ENCODE assay signal across 8 mouse cellular contexts in genomic region chr19:59166879-59167278, GRCm38 (mm10). TPM values are rescaled to one million over a fixed set of nuclear protein-coding genes. Genes with fewer than 3 reads are reported as not detected.
A peak's percentile ranks its signal among the peaks of the same experiment; 100 is the strongest.
DNase-seq lines count a peak whose midpoint lies in the region; ATAC-seq lines count a peak whose summit lies in the region.

No protein-coding gene starts in this region.

- H3K36me3 ChIP-seq in liver, embryonic 11.5 days (ENCODE audit: control insufficient read depth, insufficient read depth, low read length): no peaks in the 10 kb centered on the region
- no peaks in the 10 kb centered on the region for H3K36me3 ChIP-seq in forebrain, embryonic 14.5 days (ENCODE audit: control insufficient read depth, insufficient read depth, low read length)
- H3K36me3 ChIP-seq in liver, embryonic 13.5 days: no peaks in the 10 kb centered on the region
- H3K36me3 ChIP-seq in stomach, embryonic 15.5 days: no peaks in the 10 kb centered on the region

- peak overlapping the region; percentile 41 for H3K4me3 ChIP-seq in liver, embryonic 11.5 days (ENCODE audit: low read depth, low read length)
- H3K4me3 ChIP-seq in forebrain, embryonic 14.5 days (ENCODE audit: low read depth, low read length): peak overlapping the region; percentile 37
- H3K4me3 ChIP-seq in liver, embryonic 13.5 days (replicated peaks): peak overlapping the region; percentile 40; the same call in 1 of the 2 replicates
- H3K4me3 ChIP-seq in stomach, embryonic 15.5 days (replicated peaks): peak overlapping the region; percentile 38

- no peaks in the 10 kb centered on the region for H3K9me3 ChIP-seq in liver, embryonic 11.5 days (ENCODE audit: control insufficient read depth, low read length)
- no peaks in the 10 kb centered on the region for H3K9me3 ChIP-seq in forebrain, embryonic 14.5 days (replicated peaks; ENCODE audit: control insufficient read depth, low read length)
- H3K9me3 ChIP-seq in liver, embryonic 13.5 days (replicated peaks): no peaks in the 10 kb centered on the region
- no peaks in the 10 kb centered on the region for H3K9me3 ChIP-seq in stomach, embryonic 15.5 days

- no peak for ATAC-seq in liver, embryonic 11.5 days (replicated peaks; ENCODE audit: low FRiP score)
- no peak for ATAC-seq in forebrain, embryonic 14.5 days
- ATAC-seq in liver, embryonic 13.5 days (ENCODE audit: low read depth): no peak
- ATAC-seq in stomach, embryonic 15.5 days (ENCODE audit: insufficient read depth, low FRiP score, low read depth): no peak
- no peak for ATAC-seq in erythroid progenitor cell, adult 5-6 weeks (replicated peaks; ENCODE audit: low FRiP score, poor library complexity, severe bottlenecking)

- peak overlapping the region; percentile 65 for H3K4me2 ChIP-seq in liver, embryonic 11.5 days
- H3K4me2 ChIP-seq in forebrain, embryonic 14.5 days (ENCODE audit: low read length): peak overlapping the region; percentile 65
- H3K4me2 ChIP-seq in liver, embryonic 13.5 days: peak overlapping the region; percentile 48
- H3K4me2 ChIP-seq in stomach, embryonic 15.5 days: peak overlapping the region; percentile 78

- H3K9ac ChIP-seq in liver, embryonic 11.5 days (ENCODE audit: low read depth, low read length): no peak overlapping the region
- peak overlapping the region; percentile 83 for H3K9ac ChIP-seq in forebrain, embryonic 14.5 days (ENCODE audit: low read length)
- H3K9ac ChIP-seq in liver, embryonic 13.5 days: no peak overlapping the region
- no peak overlapping the region for H3K9ac ChIP-seq in stomach, embryonic 15.5 days

- DNase-seq in liver, embryonic 11.5 days (ENCODE audit: low spot score): peak; percentile 53
- no peak for DNase-seq in liver
- peak; percentile 46 for DNase-seq in forebrain, embryonic 14.5 days (ENCODE audit: low spot score)
- DNase-seq in liver, embryonic 13.5 days: no peak
- no peak for DNase-seq in layer of hippocampus, postnatal 14 days (ENCODE audit: low spot score in 2 of 2)
- no peak for DNase-seq in urinary bladder, postnatal 36 days (ENCODE audit: low spot score in 2 of 2)

- no peak overlapping the region for H3K27ac ChIP-seq in liver, embryonic 11.5 days (ENCODE audit: low read depth, low read length)
- peak overlapping the region; percentile 45 for H3K27ac ChIP-seq in forebrain, embryonic 14.5 days (ENCODE audit: low read depth, low read length)
- H3K27ac ChIP-seq in liver, embryonic 13.5 days: no peak overlapping the region
- no peak overlapping the region for H3K27ac ChIP-seq in stomach, embryonic 15.5 days

- H3K27me3 ChIP-seq in liver, embryonic 11.5 days (replicated peaks; ENCODE audit: control insufficient read depth, insufficient read depth, low read length): peaks cover 97% of the 10 kb centered on the region
- peaks cover 58% of the 10 kb centered on the region for H3K27me3 ChIP-seq in forebrain, embryonic 14.5 days (replicated peaks; ENCODE audit: control insufficient read depth, insufficient read depth, low read length)
- peaks cover 100% of the 10 kb centered on the region for H3K27me3 ChIP-seq in liver, embryonic 13.5 days
- peaks cover 90% of the 10 kb centered on the region for H3K27me3 ChIP-seq in stomach, embryonic 15.5 days (replicated peaks)

- peaks cover 6% of the 10 kb centered on the region for H3K4me1 ChIP-seq in liver, embryonic 11.5 days (replicated peaks; ENCODE audit: control insufficient read depth, insufficient read depth, low read length)
- H3K4me1 ChIP-seq in forebrain, embryonic 14.5 days (ENCODE audit: control insufficient read depth, insufficient read depth, low read length): peaks cover 14% of the 10 kb centered on the region; the same call in 1 of the 2 replicates
- H3K4me1 ChIP-seq in liver, embryonic 13.5 days (replicated peaks): peaks cover 3% of the 10 kb centered on the region
- peaks cover 27% of the 10 kb centered on the region for H3K4me1 ChIP-seq in stomach, embryonic 15.5 days

- WGBS in liver, embryonic 11.5 days: 3% methylated on average over 13 of the region's 13 CpGs
- WGBS in forebrain, embryonic 14.5 days: under 1% methylated on average over 13 of the region's 13 CpGs
- WGBS in liver, embryonic 13.5 days (ENCODE audit: insufficient replicate concordance): 4% methylated on average over 13 of the region's 13 CpGs
- WGBS in stomach, embryonic 15.5 days: 8% methylated on average over 13 of the region's 13 CpGs

RNA-seq across cellular contexts. Expression of gene Vax1, which starts 3.0 kb away (rescaled TPM):
- polyA plus RNA-seq in liver, embryonic 11.5 days (2014; fragmentation: Nextera tagmentation; extraction: Ambion mirVana): not detected in 2 replicates
- polyA plus RNA-seq in forebrain, embryonic 14.5 days (2014; fragmentation: Nextera tagmentation; extraction: Ambion mirVana): 1.3 and 1.7 TPM in 2 replicates
- polyA plus RNA-seq in liver, embryonic 13.5 days (2015; fragmentation: Nextera tagmentation; extraction: Ambion mirVana): not detected in 2 replicates
- not detected in 2 replicates for polyA plus RNA-seq in stomach, embryonic 15.5 days (2015; fragmentation: Nextera tagmentation; extraction: Ambion mirVana)
- 1 to 10 TPM; 1.2 to 2.4 TPM for total RNA-seq in layer of hippocampus, postnatal 14 days (2021)
- total RNA-seq in erythroid progenitor cell, adult 5-6 weeks (2015; ENCODE audit: low replicate concordance): not detected in 2 replicates
- total RNA-seq in erythroid progenitor cell, adult 5-6 weeks (2017; ENCODE audit: low replicate concordance): not detected in 2 replicates

RNA-seq across cellular contexts. Expression of gene Kcnk18, which starts 52.1 kb away (rescaled TPM):
- polyA plus RNA-seq in liver, embryonic 11.5 days (2014; fragmentation: Nextera tagmentation; extraction: Ambion mirVana): not detected in 2 replicates
- not detected in 2 replicates for polyA plus RNA-seq in forebrain, embryonic 14.5 days (2014; fragmentation: Nextera tagmentation; extraction: Ambion mirVana)
- not detected in 2 replicates for polyA plus RNA-seq in liver, embryonic 13.5 days (2015; fragmentation: Nextera tagmentation; extraction: Ambion mirVana)
- 0.06 TPM in 1 of 2 replicates, not detected in the other for polyA plus RNA-seq in stomach, embryonic 15.5 days (2015; fragmentation: Nextera tagmentation; extraction: Ambion mirVana)
- total RNA-seq in layer of hippocampus, postnatal 14 days (2021): not detected
- total RNA-seq in erythroid progenitor cell, adult 5-6 weeks (2015; ENCODE audit: low replicate concordance): not detected in 2 replicates
- total RNA-seq in erythroid progenitor cell, adult 5-6 weeks (2017; ENCODE audit: low replicate concordance): not detected in 2 replicates

Comparison
In these comparisons a context has a peak if more than half of its experiments do, and no peak if none do; other contexts are left out.
1. DNase-seq: peak in liver, embryonic 11.5 days (single experiment) and forebrain, embryonic 14.5 days (single experiment); none in liver (single experiment), liver, embryonic 13.5 days (single experiment), layer of hippocampus, postnatal 14 days (0 of 2) and urinary bladder, postnatal 36 days (0 of 2).
2. Peak in every context shown above with its lines, with median percentiles within 50 percentile points of each other: H3K4me2 ChIP-seq and H3K4me3 ChIP-seq.